Mouse (Mus musculus): ENCODE data around the gene Rassf5. TPM values are rescaled to one million over a fixed set of nuclear protein-coding genes. Genes with fewer than 3 reads are reported as not detected.

Gene Rassf5
- 2.1 and 3.3 TPM in 2 replicates for polyA plus RNA-seq (2012; rRNA removed)

GRCm38 (mm10) chr1:131245089-131245856 is at the start of gene Rassf5:
Gene Rassf5, minus strand, starts transcription at chr1:131245258.

GRCm38 (mm10) chr1:131279456-131279776 is 34.4 kb upstream of the Rassf5 start, which contains the start of gene Ikbke:
Gene Ikbke, minus strand, starts transcription at chr1:131279606.

GRCm38 (mm10) chr1:131153018-131153629 is 91.9 kb downstream of the Rassf5 start, which contains the start of gene Eif2d:
Gene Eif2d, plus strand, starts transcription at chr1:131153181.

GRCm38 (mm10) chr1:131138191-131139016 is 106.7 kb downstream of the Rassf5 start, which contains the start of gene Dyrk3:
Gene Dyrk3, minus strand, starts transcription at chr1:131138340.

Other genes starting within 250 kb of the Rassf5 start
- gene Il10, start 225.4 kb downstream of the Rassf5 start, polyA plus RNA-seq (2012; rRNA removed) = not detected in 2 replicates
- gene Mapkapk2, start 147.4 kb downstream of the Rassf5 start, polyA plus RNA-seq (2012; rRNA removed) = 51.5 and 53.9 TPM in 2 replicates
- 10.2 and 12.7 TPM in 2 replicates for gene Dyrk3, start 106.9 kb downstream of the Rassf5 start, polyA plus RNA-seq (2012; rRNA removed)
- 62.3 and 62.6 TPM in 2 replicates for gene Eif2d, start 92.1 kb downstream of the Rassf5 start, polyA plus RNA-seq (2012; rRNA removed)
- gene Ikbke, start 34.3 kb upstream of the Rassf5 start, polyA plus RNA-seq (2012; rRNA removed) = 2.3 and 5.5 TPM in 2 replicates